Mouse (Mus musculus) stomach, embryonic 15.5 days (tissue): ENCODE results near the gene Ildr1. TPM values are rescaled to one million over a fixed set of nuclear protein-coding genes. Genes with fewer than 3 reads are reported as not detected.

Source experiments
- ATAC-seq: fragments of 200-750 bp; cut with Nextera tagmentation; 2 replicates; pipeline ENCODE4 v1.8.0; 2017; ENCODE audit warnings: low read depth, moderate number of reproducible peaks, moderate TSS enrichment; ENCODE audit not compliant: insufficient read depth, low FRiP score
- H3K27ac ChIP-seq: fragments of 300-500 bp; sonication (generic); 2 replicates; pipeline ENCODE4 v1.5.1; 2015; ENCODE audit warnings: mild to moderate bottlenecking, inconsistent platforms
- H3K27me3 ChIP-seq: fragments of 300-500 bp; sonication (generic); replicated peaks from 2 replicates; pipeline ENCODE4 v1.6.1; 2015; ENCODE audit warnings: inconsistent platforms
- H3K36me3 ChIP-seq: fragments of 300-500 bp; sonication (generic); 2 replicates; pipeline ENCODE4 v1.6.1; 2015; ENCODE audit warnings: inconsistent platforms
- H3K4me1 ChIP-seq: fragments of 300-500 bp; sonication (generic); 2 replicates; pipeline ENCODE4 v1.6.1; 2015; ENCODE audit warnings: inconsistent platforms
- H3K4me2 ChIP-seq: fragments of 300-500 bp; sonication (generic); 2 replicates; pipeline ENCODE4 v1.6.1; 2015; ENCODE audit warnings: mild to moderate bottlenecking, inconsistent platforms
- H3K4me3 ChIP-seq: fragments of 300-500 bp; sonication (generic); replicated peaks from 2 replicates; pipeline ENCODE4 v1.5.1; 2015; ENCODE audit warnings: inconsistent platforms
- H3K9ac ChIP-seq: fragments of 300-500 bp; sonication (generic); 2 replicates; pipeline ENCODE4 v1.6.1; 2015; ENCODE audit warnings: inconsistent platforms
- H3K9me3 ChIP-seq: fragments of 300-500 bp; sonication (generic); 2 replicates; pipeline ENCODE4 v1.6.1; 2016; ENCODE audit warnings: inconsistent platforms
- WGBS: fragments of 180-500 bp; shearing (Covaris S2); methylation state at CpG from one replicate; pipeline ENCODE4 v1.1.7; 2015; 5-methylcytosine and 5-hydroxymethylcytosine counted together
- polyA plus RNA-seq: library from polyadenylated mRNA; unstranded; fragments of >200 nt; fragmentation: Nextera tagmentation; extraction: Ambion mirVana; gene quantifications from 2 replicates; pipeline ENCODE4 v1.2.1, GENCODE M21; 2015

Ildr1 gene
- polyA plus RNA-seq, 1 experiment from 2014 or later = 7.5 TPM

DNA sequence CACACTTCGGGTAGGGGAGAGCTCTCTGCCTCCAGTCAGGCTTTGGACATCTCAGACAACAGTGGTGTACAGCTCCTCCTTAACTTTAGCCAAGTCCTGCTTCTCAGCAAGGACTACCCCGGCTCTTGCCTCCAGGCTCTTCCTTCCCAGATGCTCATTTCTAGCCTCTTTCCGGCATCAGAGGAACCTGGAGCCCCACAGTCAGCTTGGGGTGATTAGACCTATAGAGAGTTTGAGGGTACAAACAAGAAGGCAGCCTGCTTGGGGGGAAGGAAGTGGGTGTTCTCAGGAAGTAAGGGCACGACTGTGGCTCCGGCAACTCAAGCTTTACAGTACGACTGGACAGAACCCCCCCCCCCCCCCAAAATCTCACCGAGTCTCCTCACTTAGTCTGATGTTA is 15.0 kb downstream of the Ildr1 start:
- H3K27ac ChIP-seq = no peak overlapping the region
- 84% methylated on average over 7 of the region's 7 CpGs for WGBS
- no peaks in the 10 kb centered on the region for H3K9me3 ChIP-seq
- H3K9ac ChIP-seq = no peak overlapping the region
- no peaks in the 10 kb centered on the region for H3K4me1 ChIP-seq
- no peak for ATAC-seq
- no peak overlapping the region for H3K4me2 ChIP-seq
- H3K27me3 ChIP-seq = no peaks in the 10 kb centered on the region
- H3K4me3 ChIP-seq = no peak overlapping the region
- H3K36me3 ChIP-seq = no peaks in the 10 kb centered on the region

DNA sequence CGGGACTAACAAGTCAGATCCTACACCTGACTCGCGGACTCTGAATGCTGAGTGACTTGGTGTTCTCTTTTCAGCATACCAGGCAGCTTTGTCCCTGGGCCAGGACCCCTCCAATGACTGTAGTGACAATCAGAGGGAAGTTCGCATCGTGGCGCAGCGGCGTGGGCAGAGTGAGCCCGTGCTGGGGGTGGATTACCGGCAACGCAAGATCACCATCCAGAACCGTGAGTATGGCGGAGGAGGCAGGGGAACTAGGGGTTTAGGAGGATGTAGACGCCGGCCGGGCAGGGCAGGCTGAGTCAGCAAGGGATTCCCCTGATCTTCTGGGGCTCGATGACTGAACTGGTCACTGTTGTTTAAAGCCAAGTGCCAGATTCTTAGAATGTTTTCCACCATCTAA is 15.6 kb downstream of the Ildr1 start:
- Histone ChIP-seq H3K27me3 (no peaks in the 10 kb centered on the region), H3K36me3 (no peaks in the 10 kb centered on the region), H3K4me2 (no peak overlapping the region), H3K4me3 (no peak overlapping the region), H3K4me1 (no peaks in the 10 kb centered on the region), H3K9me3 (no peaks in the 10 kb centered on the region), H3K27ac (no peak overlapping the region), H3K9ac (no peak overlapping the region)
- ATAC-seq = no peak
- WGBS = 93% methylated on average over 17 of the region's 17 CpGs

DNA sequence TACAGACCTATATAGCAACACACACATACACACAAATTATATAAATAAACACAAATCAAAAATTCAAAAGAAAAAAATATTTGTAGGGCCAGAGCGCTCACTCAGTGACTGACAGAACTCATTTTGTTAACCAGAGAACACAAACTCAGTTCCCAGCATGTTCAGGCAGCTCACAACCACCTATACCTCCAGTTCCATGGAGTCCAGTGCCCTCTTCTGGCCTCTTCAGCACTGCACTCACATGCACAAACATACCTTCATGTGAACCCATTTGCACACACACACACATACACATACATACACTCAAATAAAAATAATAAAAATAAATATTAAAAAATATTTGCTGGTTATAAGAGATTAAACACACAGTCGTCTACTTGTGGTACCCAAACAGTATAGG is 17.0 kb downstream of the Ildr1 start:
- no peaks in the 10 kb centered on the region for H3K9me3 ChIP-seq
- no peak overlapping the region for H3K4me3 ChIP-seq
- H3K27ac ChIP-seq = no peak overlapping the region
- no peaks in the 10 kb centered on the region for H3K27me3 ChIP-seq
- H3K9ac ChIP-seq = no peak overlapping the region
- H3K4me1 ChIP-seq = no peaks in the 10 kb centered on the region
- H3K36me3 ChIP-seq = no peaks in the 10 kb centered on the region
- H3K4me2 ChIP-seq = no peak overlapping the region
- 91% methylated on average over 2 of the region's 2 CpGs for WGBS
- no peak for ATAC-seq

DNA sequence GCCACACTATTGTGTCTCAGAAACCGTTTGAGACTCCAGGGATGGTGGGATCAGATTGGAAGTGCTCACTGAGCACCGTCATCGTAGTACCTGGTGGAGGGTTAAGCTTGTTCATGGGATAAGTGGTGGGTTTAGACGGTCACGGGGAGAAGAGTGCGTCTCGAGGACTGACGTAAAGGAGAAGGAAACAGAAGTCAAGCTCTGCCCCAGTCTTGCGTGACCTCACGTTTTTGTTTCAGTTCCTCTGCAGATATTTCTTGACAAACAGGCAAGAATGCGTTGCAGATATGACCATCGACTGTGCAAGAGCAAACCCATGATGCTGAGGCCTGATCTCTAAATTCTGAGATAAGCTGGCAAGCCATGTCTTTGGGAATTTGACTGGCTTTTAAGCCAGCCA is 18.0 kb downstream of the Ildr1 start:
- Histone ChIP-seq H3K36me3 (no peaks in the 10 kb centered on the region), H3K9me3 (no peaks in the 10 kb centered on the region), H3K4me3 (no peak overlapping the region), H3K27me3 (no peaks in the 10 kb centered on the region), H3K27ac (no peak overlapping the region), H3K4me1 (no peaks in the 10 kb centered on the region), H3K9ac (no peak overlapping the region), H3K4me2 (no peak overlapping the region)
- no peak for ATAC-seq
- 79% methylated on average over 12 of the region's 12 CpGs for WGBS

DNA sequence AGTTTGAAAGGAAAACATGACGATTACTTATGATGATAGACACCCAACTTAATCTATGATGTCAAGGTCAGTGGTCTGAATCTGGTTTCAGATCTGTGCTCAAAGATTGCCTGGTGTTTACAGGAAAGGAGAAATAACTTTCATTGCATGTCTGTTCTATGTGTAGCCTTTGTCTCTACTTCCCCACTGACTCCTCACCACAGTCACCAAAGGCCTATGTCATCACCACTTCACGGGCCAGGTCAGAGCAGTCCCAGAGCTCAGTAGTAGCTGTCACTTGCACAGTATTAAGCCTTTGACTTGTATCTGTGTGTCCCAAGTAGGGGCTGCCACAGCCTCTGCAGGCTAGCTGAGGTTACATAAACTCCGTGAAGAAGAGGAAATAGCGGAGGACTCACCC is 23.7 kb downstream of the Ildr1 start:
- H3K36me3 ChIP-seq = no peaks in the 10 kb centered on the region
- no peaks in the 10 kb centered on the region for H3K27me3 ChIP-seq
- no peak overlapping the region for H3K9ac ChIP-seq
- WGBS = 86% methylated on average over 4 of the region's 4 CpGs
- no peak overlapping the region for H3K27ac ChIP-seq
- no peak overlapping the region for H3K4me2 ChIP-seq
- no peak overlapping the region for H3K4me3 ChIP-seq
- no peaks in the 10 kb centered on the region for H3K4me1 ChIP-seq
- ATAC-seq = no peak
- H3K9me3 ChIP-seq = no peaks in the 10 kb centered on the region

DNA sequence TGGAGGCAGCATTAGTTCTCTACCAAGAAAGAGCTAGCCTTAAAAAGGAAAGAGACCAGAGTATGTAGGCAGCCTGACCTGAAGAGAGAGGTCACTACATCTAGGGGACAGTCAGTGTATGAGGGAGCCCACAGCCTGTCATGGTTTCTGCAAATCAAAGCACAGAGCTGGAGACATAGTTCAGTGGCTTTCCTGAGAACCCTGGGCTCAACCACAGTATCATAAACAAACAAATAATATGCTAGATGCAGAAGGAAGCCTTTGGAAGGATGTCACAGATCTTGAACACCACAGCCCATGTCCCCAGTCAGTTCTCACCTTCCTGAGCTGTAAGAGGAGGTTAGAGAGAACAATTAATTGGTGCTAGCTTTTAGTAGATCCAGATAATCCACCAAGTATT is 24.9 kb downstream of the Ildr1 start:
- Histone ChIP-seq H3K9me3 (no peaks in the 10 kb centered on the region), H3K27me3 (no peaks in the 10 kb centered on the region), H3K27ac (no peak overlapping the region), H3K4me2 (no peak overlapping the region), H3K4me3 (no peak overlapping the region), H3K9ac (no peak overlapping the region), H3K4me1 (no peaks in the 10 kb centered on the region), H3K36me3 (no peaks in the 10 kb centered on the region)
- no peak for ATAC-seq

DNA sequence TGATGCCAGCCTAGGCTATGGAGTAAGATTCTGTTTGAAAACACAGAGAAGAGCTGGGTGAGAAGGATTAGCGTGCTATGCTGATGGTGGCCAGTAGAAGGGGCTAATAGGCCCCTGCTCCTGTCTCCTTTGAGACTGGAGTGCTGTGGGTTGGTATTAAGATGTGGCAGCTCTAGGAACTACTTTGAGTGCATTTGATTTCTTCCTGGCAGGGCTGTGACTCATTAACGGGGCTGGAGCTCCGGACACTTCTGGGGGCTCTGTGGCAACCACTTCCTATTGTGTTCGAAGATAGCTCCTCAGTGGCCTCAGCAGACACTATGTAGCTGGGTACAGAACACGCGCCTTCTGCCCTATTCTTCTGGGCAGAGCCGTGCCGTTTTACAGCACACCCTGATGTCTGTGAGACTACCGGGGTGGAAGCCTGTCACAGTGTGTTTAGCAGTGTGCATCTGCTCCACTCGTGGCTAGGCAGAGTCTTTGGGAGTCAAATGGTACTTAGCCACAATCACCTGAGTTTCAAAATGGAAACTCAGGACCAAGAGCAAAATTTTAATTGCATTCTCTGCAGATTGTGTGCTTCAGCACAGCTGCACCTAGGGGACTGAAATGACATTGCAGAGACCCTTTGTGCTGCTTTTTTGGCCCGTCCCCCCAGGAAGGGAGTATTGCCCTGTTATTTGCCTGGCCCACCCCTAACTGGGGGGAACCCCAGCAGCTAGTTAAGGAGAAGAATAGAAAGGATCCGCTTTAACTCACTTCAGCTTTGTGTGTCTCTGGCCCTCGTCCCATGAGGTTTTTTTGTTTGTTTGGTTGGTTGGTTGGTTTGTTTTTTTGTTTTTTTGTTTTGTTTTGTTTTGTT is 26.6 kb downstream of the Ildr1 start:
- H3K9ac ChIP-seq = no peak overlapping the region
- 69% methylated on average over 13 of the region's 13 CpGs for WGBS
- H3K4me3 ChIP-seq = no peak overlapping the region
- H3K4me2 ChIP-seq = no peak overlapping the region
- no peaks in the 10 kb centered on the region for H3K27me3 ChIP-seq
- H3K9me3 ChIP-seq = no peaks in the 10 kb centered on the region
- no peak for ATAC-seq
- H3K4me1 ChIP-seq = no peaks in the 10 kb centered on the region
- H3K27ac ChIP-seq = no peak overlapping the region
- H3K36me3 ChIP-seq = no peaks in the 10 kb centered on the region

DNA sequence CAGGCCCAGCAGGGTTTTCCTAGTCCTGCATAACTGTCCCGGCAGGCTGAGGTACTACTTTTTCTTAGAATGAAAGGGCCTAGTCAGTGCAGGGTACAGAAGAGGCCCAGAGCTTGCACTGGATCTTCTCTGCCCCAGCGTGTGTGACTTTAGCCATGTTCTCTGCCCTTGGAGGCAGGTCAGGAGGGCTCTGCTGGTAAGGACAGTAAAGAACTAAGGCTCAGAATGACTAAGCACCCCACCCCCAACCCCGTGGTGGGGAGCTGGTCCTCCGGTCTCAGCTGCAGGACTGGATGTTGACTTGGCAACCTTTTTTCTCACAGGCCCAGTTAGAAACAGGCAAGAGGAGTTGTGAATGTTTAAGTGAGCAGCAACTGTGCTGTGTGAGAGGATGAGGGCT is 29.0 kb downstream of the Ildr1 start:
- Histone ChIP-seq H3K4me1 (no peaks in the 10 kb centered on the region), H3K36me3 (no peaks in the 10 kb centered on the region), H3K4me2 (no peak overlapping the region), H3K9me3 (no peaks in the 10 kb centered on the region), H3K27ac (no peak overlapping the region), H3K27me3 (no peaks in the 10 kb centered on the region), H3K9ac (no peak overlapping the region), H3K4me3 (no peak overlapping the region)
- 21% methylated on average over 4 of the region's 4 CpGs for WGBS
- ATAC-seq = no peak

DNA sequence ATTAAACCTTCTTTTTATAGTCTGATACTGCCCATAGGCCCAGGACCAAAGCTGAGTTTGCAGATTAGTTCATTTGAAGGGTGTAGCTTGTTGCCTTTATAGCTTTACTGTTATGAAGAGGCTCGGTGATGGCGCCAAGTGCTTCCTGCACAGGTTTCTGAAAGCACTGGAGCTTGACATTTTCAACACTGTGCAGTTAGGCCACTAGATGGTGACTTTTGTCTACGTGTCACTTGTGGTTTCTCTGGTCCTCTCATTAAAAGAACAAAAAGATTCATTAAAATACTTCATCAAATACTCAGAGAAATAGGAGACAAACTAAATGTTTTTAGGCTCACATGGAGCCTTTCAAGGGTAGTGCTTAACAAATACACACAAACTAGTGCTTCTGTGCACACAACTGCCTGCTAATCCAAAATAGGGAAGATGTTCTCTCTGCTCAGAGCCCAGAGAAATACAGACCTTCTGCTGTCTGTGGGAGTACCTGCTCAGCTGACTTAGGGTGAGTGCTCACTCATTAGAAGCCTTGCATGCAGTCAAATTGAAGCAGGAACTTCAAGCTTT is 30.2 kb downstream of the Ildr1 start:
- no peaks in the 10 kb centered on the region for H3K9me3 ChIP-seq
- no peak overlapping the region for H3K27ac ChIP-seq
- no peak overlapping the region for H3K4me2 ChIP-seq
- WGBS = 56% methylated on average over 3 of the region's 3 CpGs
- H3K4me1 ChIP-seq = no peaks in the 10 kb centered on the region
- no peak for ATAC-seq
- H3K9ac ChIP-seq = no peak overlapping the region
- no peaks in the 10 kb centered on the region for H3K36me3 ChIP-seq
- H3K4me3 ChIP-seq = no peak overlapping the region
- H3K27me3 ChIP-seq = no peaks in the 10 kb centered on the region

DNA sequence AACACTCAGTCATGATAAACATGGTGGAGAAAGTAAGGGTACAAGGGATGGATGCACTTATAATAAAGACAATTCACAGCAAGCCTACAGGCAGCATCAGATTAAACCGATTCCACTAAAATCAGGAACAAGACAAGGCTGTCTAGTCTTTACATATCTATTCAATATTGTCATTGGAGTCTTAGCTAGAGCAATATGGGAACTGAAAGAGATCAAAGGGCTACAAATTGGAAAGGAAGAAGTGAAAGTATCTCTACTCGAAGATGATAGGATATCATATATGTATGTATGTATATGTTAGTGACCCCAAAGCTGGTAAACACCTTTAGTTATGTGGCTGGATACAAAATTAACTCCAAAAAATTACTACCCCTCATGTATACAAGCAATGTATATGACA is 35.2 kb downstream of the Ildr1 start:
- Histone ChIP-seq H3K9me3 (no peaks in the 10 kb centered on the region), H3K27ac (no peak overlapping the region), H3K4me3 (no peak overlapping the region), H3K4me1 (no peaks in the 10 kb centered on the region), H3K27me3 (no peaks in the 10 kb centered on the region), H3K36me3 (no peaks in the 10 kb centered on the region), H3K9ac (no peak overlapping the region), H3K4me2 (no peak overlapping the region)
- ATAC-seq = no peak
- WGBS = 86% methylated on average over 2 of the region's 2 CpGs

DNA sequence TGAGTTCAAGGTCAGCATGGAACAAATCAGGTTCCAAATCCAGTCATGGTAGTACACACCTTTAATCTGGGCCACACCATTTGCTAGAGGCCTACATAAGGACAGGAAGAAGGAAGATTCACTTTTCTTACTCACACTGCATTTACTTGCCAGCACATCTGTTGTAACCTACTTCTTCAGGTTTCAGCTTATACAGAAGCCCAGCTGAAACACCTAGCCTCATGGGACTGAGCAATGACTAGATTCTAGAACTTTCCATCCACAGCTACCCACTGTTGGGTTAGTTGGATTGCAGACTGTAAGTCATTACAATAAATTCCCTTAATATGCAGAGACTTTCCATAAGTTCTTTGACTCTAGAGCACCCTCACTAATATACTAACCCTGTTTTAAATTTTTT is 38.8 kb downstream of the Ildr1 start:
- Histone ChIP-seq H3K4me1 (no peaks in the 10 kb centered on the region), H3K36me3 (no peaks in the 10 kb centered on the region), H3K9ac (no peak overlapping the region), H3K4me3 (no peak overlapping the region), H3K27ac (no peak overlapping the region), H3K9me3 (no peaks in the 10 kb centered on the region), H3K4me2 (no peak overlapping the region), H3K27me3 (no peaks in the 10 kb centered on the region)
- no peak for ATAC-seq

DNA sequence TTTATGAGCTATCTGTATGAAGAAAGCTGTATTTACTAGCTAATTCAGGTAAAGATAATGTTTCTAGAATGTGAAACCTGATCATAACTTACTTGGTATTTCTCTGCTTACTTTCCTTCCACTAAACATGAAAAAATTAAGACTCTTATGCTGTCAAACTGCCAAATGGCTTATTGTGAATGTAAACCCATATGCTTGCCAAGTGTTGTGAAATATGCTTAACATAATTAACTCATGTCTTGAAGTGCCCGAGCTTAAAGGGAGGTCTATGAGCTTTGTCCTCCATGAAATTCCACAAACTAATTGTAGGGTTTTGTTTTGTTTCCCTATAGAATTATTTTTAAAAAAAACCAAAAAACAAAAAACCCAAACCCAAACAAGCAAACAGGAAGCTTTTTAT is 40.0 kb downstream of the Ildr1 start:
- H3K4me1 ChIP-seq = no peaks in the 10 kb centered on the region
- H3K27me3 ChIP-seq = no peaks in the 10 kb centered on the region
- no peak for ATAC-seq
- WGBS = 35% methylated on average over 1 of the region's 1 CpGs
- no peak overlapping the region for H3K4me2 ChIP-seq
- H3K9ac ChIP-seq = no peak overlapping the region
- H3K36me3 ChIP-seq = no peaks in the 10 kb centered on the region
- no peak overlapping the region for H3K4me3 ChIP-seq
- H3K9me3 ChIP-seq = no peaks in the 10 kb centered on the region
- H3K27ac ChIP-seq = no peak overlapping the region

DNA sequence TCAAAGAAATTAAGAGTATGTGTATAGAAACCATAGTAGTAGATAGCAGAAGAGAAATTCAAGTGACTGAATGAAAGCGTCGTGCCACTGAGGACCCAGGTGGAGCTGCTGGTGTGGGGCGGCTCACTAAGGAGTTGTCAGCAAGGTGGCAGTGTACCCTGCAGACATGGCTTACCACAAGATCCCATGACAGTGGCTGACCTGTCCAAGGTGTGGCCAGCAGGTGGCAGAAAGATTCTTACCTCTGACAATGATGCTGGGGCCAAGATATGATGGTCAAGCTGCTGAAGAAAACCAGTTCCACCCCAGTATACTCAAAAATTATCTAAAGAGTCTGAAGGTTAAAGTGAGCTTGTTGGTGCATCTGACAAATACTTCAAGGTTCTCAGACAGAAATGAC is 41.6 kb downstream of the Ildr1 start:
- Histone ChIP-seq H3K4me3 (no peak overlapping the region), H3K4me2 (no peak overlapping the region), H3K36me3 (no peaks in the 10 kb centered on the region), H3K9ac (no peak overlapping the region), H3K9me3 (no peaks in the 10 kb centered on the region), H3K27me3 (no peaks in the 10 kb centered on the region), H3K27ac (no peak overlapping the region), H3K4me1 (no peaks in the 10 kb centered on the region)
- 68% methylated on average over 3 of the region's 3 CpGs for WGBS
- no peak for ATAC-seq
